18 mouse cellular contexts compared by ENCODE assay signal in the genomic region with DNA sequence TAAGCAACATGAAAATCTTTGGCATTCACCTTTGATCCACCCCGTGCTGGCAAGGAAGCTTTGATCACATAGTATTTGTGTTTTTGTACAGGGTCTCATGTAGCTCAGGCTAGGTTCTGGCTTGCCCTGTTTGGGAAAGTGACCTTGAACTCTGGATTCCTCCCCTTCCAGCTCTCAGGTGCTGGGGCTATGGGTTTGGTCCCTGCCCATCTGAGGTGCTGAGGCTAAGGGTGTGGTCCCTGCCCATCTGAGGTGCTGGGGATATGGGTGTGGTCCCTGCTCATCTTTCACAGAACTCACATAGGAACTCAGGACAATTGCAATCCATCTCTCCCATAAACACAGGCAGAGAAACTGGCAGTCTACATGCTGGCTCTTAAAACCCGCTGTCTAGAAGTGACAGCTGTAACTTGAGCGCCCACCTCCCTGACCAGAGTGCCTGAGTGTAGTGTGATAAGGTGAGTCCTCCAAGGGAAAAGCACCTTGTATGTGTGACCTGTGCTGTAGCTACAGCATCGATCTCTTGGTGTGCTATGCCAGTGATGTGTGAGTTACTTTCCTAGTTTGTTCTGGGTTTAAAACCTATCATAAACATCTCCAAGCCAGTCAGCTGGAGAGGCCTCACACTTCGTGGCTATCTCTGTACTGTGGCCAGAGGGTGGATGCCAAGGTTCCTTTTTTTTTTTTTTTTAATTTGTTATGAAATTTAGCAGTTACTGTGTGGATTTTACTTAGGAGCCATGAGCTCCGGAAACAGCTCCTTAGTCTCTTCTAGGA.
DNase-seq lines count a peak whose midpoint lies in the region; ATAC-seq and TF ChIP-seq lines count a peak whose summit lies in the region.
"Had no signal": no experiment of that assay in that cellular context is flagged by ENCODE, and none has a peak within 500 bp of the region (broad histone marks: within the 10 kb centered on the region; RNA-seq: fewer than 3 reads in every experiment).

No protein-coding gene starts in this region.

- intact Hi-C loops in gastrocnemius, adult 2 months (cut with DNase I): no loop called here

- no peak for DNase-seq in gastrocnemius, adult 2 months
- no peak for DNase-seq in gastrocnemius, postnatal 4 days (ENCODE audit: low spot score in 2 of 2)
- peak; percentile 45 for DNase-seq in midbrain, embryonic 11.5 days (ENCODE audit: low spot score, missing footprints)
- no peak for DNase-seq in midbrain, postnatal 0 days (ENCODE audit: low spot score)
- peak; percentile 9 for DNase-seq in heart, adult 8-10 months (ENCODE audit: low spot score)
- no peak for DNase-seq in gastrocnemius, postnatal 25 days
- DNase-seq: adrenal gland, postnatal 10 days; cerebellum, postnatal 36 days; kidney, adult 18-20 months; thymus, postnatal 36 days had no signal

- H3K4me1 ChIP-seq in midbrain, embryonic 11.5 days (ENCODE audit: control insufficient read depth, insufficient read depth, low read length): no peaks in the 10 kb centered on the region
- no peaks in the 10 kb centered on the region for H3K4me1 ChIP-seq in midbrain, postnatal 0 days (ENCODE audit: insufficient read depth, low read length)

- TF ChIP-seq CTCF in gastrocnemius, adult 2 months (IDR thresholded peaks at IDR 0.05): no peak
- TF ChIP-seq CTCF in midbrain, postnatal 0 days (IDR thresholded peaks at IDR 0.05): no peak

- no peaks in the 10 kb centered on the region for H3K9me3 ChIP-seq in midbrain, embryonic 11.5 days (ENCODE audit: control insufficient read depth, low read length)
- no peaks in the 10 kb centered on the region for H3K9me3 ChIP-seq in midbrain, postnatal 0 days (ENCODE audit: low read length)
- H3K9me3 ChIP-seq: hindbrain, embryonic 13.5 days; limb, embryonic 15.5 days had no signal

- H3K27ac ChIP-seq in gastrocnemius, adult 2 months: peak overlapping the region; percentile 70
- H3K27ac ChIP-seq in midbrain, embryonic 11.5 days (ENCODE audit: low read depth, low read length): no peak overlapping the region
- no peak overlapping the region for H3K27ac ChIP-seq in midbrain, postnatal 0 days (ENCODE audit: low read depth, low read length)
- H3K27ac ChIP-seq: left cerebral cortex, adult 2 months; limb, embryonic 15.5 days; stomach, postnatal 0 days had no signal

- WGBS in midbrain, embryonic 11.5 days: 82% methylated on average over 6 of the region's 6 CpGs
- 82% methylated on average over 6 of the region's 6 CpGs for WGBS in midbrain, postnatal 0 days

- no peaks in the 10 kb centered on the region for H3K36me3 ChIP-seq in midbrain, embryonic 11.5 days (ENCODE audit: control insufficient read depth, insufficient read depth, low read length)
- H3K36me3 ChIP-seq in midbrain, postnatal 0 days (ENCODE audit: insufficient read depth, low read length): no peaks in the 10 kb centered on the region
- H3K36me3 ChIP-seq: hindbrain, embryonic 13.5 days; limb, embryonic 15.5 days had no signal

- no peak for ATAC-seq in midbrain, embryonic 11.5 days (ENCODE audit: low FRiP score)
- no peak for ATAC-seq in midbrain, postnatal 0 days (ENCODE audit: low FRiP score)
- 0 out of 2 replicates have a peak, but pooled peaks have one; percentile 13 for ATAC-seq in neutrophil, adult 5-6 weeks (ENCODE audit: extremely low read depth, insufficient number of reproducible peaks, low FRiP score, poor library complexity, severe bottlenecking)
- ATAC-seq: Patski had no signal

- H3K4me3 ChIP-seq in gastrocnemius, adult 2 months: no peak overlapping the region
- H3K4me3 ChIP-seq in midbrain, embryonic 11.5 days (ENCODE audit: low read depth, low read length): no peak overlapping the region
- H3K4me3 ChIP-seq in midbrain, postnatal 0 days (ENCODE audit: low read depth, low read length): no peak overlapping the region
- H3K4me3 ChIP-seq: erythroblast, embryonic 14.5 days; hindbrain, embryonic 13.5 days; left cerebral cortex, adult 2 months; limb, embryonic 15.5 days; myocyte had no signal

- H3K9ac ChIP-seq in midbrain, embryonic 11.5 days (ENCODE audit: low read length): no peak overlapping the region
- no peak overlapping the region for H3K9ac ChIP-seq in midbrain, postnatal 0 days (replicated peaks; ENCODE audit: low read length, poor library complexity, severe bottlenecking)
- H3K9ac ChIP-seq: hindbrain, embryonic 13.5 days; limb, embryonic 15.5 days had no signal

- no peak overlapping the region for H3K4me2 ChIP-seq in midbrain, embryonic 11.5 days
- no peak overlapping the region for H3K4me2 ChIP-seq in midbrain, postnatal 0 days (ENCODE audit: low read depth, low read length, poor library complexity, severe bottlenecking)
- H3K4me2 ChIP-seq: hindbrain, embryonic 13.5 days; limb, embryonic 15.5 days had no signal

- H3K27me3 ChIP-seq in midbrain, embryonic 11.5 days (ENCODE audit: control insufficient read depth, insufficient read depth, low read length): no peaks in the 10 kb centered on the region
- no peaks in the 10 kb centered on the region for H3K27me3 ChIP-seq in midbrain, postnatal 0 days (ENCODE audit: insufficient read depth, low read length)
- H3K27me3 ChIP-seq: hindbrain, embryonic 13.5 days; limb, embryonic 15.5 days; Patski had no signal

Comparison
In these comparisons a context has a peak if more than half of its experiments do, and no peak if none do; other contexts are left out.
1. DNase-seq: peak in midbrain, embryonic 11.5 days (single experiment) and heart, adult 8-10 months (single experiment); none in gastrocnemius, adult 2 months (single experiment), gastrocnemius, postnatal 4 days (0 of 2), midbrain, postnatal 0 days (single experiment) and gastrocnemius, postnatal 25 days (single experiment).